Mouse (Mus musculus): ENCODE measurements around the gene A4galt. TPM values are rescaled to one million over a fixed set of nuclear protein-coding genes. Genes with fewer than 3 reads are reported as not detected.
A peak's percentile ranks its signal among the peaks of the same experiment; 100 is the strongest.

Gene A4galt
- polyA plus RNA-seq, 2 experiments = 0.07 to 0.08 TPM

DNA sequence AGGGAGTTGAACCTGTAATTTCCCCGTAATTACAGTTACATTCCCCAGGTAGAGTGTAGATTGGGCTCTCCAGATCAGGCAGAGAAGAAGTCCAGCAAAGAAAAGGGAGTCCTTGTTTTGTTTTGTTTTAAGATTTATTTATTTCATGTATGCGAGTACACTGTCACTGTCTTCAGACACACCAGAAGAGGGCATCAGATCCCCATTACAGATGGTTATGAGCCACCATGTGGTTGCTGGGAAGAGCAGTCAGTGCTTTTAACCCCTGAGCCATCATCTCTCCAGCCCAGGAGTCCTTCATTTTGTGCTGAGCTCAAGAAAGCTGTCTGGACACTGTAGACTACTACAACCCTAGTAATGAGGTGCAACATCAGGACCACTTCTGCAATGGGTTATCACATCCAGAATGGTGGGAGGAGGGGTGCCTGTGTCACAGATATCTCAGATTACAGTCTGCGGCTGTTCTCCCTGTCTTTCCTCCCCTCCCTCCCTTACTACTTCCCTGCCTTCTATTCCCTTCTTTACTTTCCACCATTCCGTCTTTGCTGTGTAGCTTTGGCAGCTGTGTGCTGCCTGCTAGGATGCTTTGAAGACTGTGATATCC is 42.4 kb downstream of the A4galt start:
- WGBS (ENCODE audit: insufficient replicate concordance) = 31% methylated on average over 4 of the region's 4 CpGs
- ATAC-seq (ENCODE audit: insufficient read depth) (no peak), DNase-seq (ENCODE audit: low read depth in 3 of 3, low spot score in 3 of 3) (no peak)
- no peaks in the 10 kb centered on the region for H3K36me3 ChIP-seq (replicated peaks; ENCODE audit: control insufficient read depth, insufficient read depth, low read depth)
- H3K27me3 ChIP-seq (ENCODE audit: control insufficient read depth, insufficient read depth, low read length) = no peaks in the 10 kb centered on the region
- TF ChIP-seq CTCF (IDR thresholded peaks at IDR 0.05; ENCODE audit: low read depth) = no peak
- no peak for TF ChIP-seq EP300 (IDR thresholded peaks at IDR 0.05; ENCODE audit: low read depth)
- no peak overlapping the region for H3K27ac ChIP-seq
- no peak overlapping the region for H3K4me2 ChIP-seq (ENCODE audit: low read depth)
- no peak overlapping the region for H3K4me3 ChIP-seq (ENCODE audit: insufficient read depth in 1 of 2, low read depth in 2 of 2, low read length in 2 of 2)
- H3K4me1 ChIP-seq (replicated peaks; ENCODE audit: control insufficient read depth in 2 of 2, insufficient read depth in 2 of 2, low read length in 1 of 2) = peaks cover 0 to 5% of the 10 kb centered on the region in 2 experiments; a peak in 1 of 4 replicates
- H3K9me3 ChIP-seq (ENCODE audit: control insufficient read depth, low read length) = no peaks in the 10 kb centered on the region
- H3K9ac ChIP-seq (replicated peaks) = no peak overlapping the region

DNA sequence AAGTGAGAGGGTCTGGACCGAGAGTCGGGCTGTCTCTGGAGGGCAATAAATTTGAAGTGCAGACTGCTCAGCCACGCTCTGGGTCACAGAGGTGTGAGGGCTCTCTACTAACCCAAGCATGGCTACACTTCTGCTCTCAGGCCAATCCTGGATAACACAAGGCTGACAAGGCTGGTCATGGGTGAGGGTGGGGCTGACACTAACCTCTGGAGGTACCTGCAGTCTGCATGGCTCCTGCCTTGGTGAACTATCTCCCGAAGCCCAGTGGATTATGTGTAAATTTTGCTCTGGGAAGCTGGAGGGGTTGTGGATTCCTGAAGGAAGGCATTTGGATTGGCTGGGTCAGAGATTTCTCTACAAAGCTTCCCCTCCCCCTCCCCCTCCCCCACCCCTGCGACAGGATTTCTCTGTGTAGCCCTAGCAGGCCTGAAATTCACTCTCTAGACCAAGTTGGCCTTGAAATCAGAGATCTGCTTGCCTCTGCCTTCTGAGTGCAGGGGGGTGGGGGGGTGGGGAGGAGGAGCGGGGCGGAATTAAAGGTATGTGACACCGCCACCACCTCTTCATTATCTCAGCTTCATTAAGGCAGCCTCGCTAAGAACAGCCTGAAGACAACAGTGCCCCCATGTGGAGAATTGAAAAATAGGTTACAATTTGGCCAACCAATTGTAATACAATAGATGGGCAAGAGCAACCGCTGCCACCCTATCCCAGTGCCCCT is 46.7 kb downstream of the A4galt start:
- H3K9me3 ChIP-seq (ENCODE audit: control insufficient read depth, low read length) = no peaks in the 10 kb centered on the region
- 26% methylated on average over 10 of the region's 10 CpGs for WGBS (ENCODE audit: insufficient replicate concordance)
- ATAC-seq (ENCODE audit: insufficient read depth) (peak; percentile 41; the same call in 1 of the 2 replicates), DNase-seq (ENCODE audit: low read depth in 3 of 3, low spot score in 3 of 3) (peak; percentile 48 to 56 (median 54))
- TF ChIP-seq CTCF (IDR thresholded peaks at IDR 0.05; ENCODE audit: low read depth) = peak; percentile 80
- TF ChIP-seq EP300 (IDR thresholded peaks at IDR 0.05; ENCODE audit: low read depth) = no peak
- peaks cover 0 to 5% of the 10 kb centered on the region in 2 experiments; a peak in 1 of 4 replicates for H3K4me1 ChIP-seq (replicated peaks; ENCODE audit: control insufficient read depth in 2 of 2, insufficient read depth in 2 of 2, low read length in 1 of 2)
- no peaks in the 10 kb centered on the region for H3K36me3 ChIP-seq (replicated peaks; ENCODE audit: control insufficient read depth, insufficient read depth, low read depth)
- no peak overlapping the region for H3K27ac ChIP-seq
- no peaks in the 10 kb centered on the region for H3K27me3 ChIP-seq (ENCODE audit: control insufficient read depth, insufficient read depth, low read length)
- H3K9ac ChIP-seq (replicated peaks) = no peak overlapping the region
- no peak overlapping the region for H3K4me3 ChIP-seq (ENCODE audit: insufficient read depth in 1 of 2, low read depth in 2 of 2, low read length in 2 of 2)
- H3K4me2 ChIP-seq (ENCODE audit: low read depth) = peak overlapping the region; percentile 28; the same call in 1 of the 2 replicates

DNA sequence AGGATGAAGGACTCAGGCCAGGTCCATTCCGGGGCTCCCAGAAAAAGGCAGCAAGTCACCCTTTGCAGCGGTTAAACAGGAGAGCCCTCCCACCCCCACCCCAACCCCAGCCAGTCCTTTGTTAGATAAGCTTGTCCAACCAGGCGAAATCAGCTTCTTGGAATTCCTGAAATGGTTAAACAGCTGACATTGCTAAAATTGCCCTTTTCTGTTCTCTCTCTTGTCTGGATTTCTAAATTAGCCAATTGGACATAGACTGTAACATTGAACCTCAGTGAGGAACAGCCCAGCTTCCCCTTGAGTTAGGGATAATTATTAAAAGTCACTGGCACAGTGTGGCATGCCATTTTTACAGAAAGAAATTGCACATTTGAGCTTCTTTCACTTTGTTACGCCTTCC is 49.2 kb downstream of the A4galt start:
- ATAC-seq (ENCODE audit: insufficient read depth) = no peak
- DNase-seq (ENCODE audit: low read depth in 3 of 3, low spot score in 3 of 3) = no peak
- no peaks in the 10 kb centered on the region for H3K27me3 ChIP-seq (ENCODE audit: control insufficient read depth, insufficient read depth, low read length)
- H3K4me3 ChIP-seq (ENCODE audit: insufficient read depth in 1 of 2, low read depth in 2 of 2, low read length in 2 of 2) = no peak overlapping the region
- no peaks in the 10 kb centered on the region for H3K36me3 ChIP-seq (replicated peaks; ENCODE audit: control insufficient read depth, insufficient read depth, low read depth)
- no peaks in the 10 kb centered on the region for H3K9me3 ChIP-seq (ENCODE audit: control insufficient read depth, low read length)
- WGBS (ENCODE audit: insufficient replicate concordance) = 56% methylated on average over 4 of the region's 4 CpGs
- H3K9ac ChIP-seq (replicated peaks) = no peak overlapping the region
- TF ChIP-seq CTCF (IDR thresholded peaks at IDR 0.05; ENCODE audit: low read depth) = no peak
- H3K4me2 ChIP-seq (ENCODE audit: low read depth) = no peak overlapping the region
- no peak overlapping the region for H3K27ac ChIP-seq
- H3K4me1 ChIP-seq (replicated peaks; ENCODE audit: control insufficient read depth in 2 of 2, insufficient read depth in 2 of 2, low read length in 1 of 2) = 0 out of 4 replicates have a peak, but pooled peaks cover 0 to 3% of the 10 kb centered on the region in 2 experiments

DNA sequence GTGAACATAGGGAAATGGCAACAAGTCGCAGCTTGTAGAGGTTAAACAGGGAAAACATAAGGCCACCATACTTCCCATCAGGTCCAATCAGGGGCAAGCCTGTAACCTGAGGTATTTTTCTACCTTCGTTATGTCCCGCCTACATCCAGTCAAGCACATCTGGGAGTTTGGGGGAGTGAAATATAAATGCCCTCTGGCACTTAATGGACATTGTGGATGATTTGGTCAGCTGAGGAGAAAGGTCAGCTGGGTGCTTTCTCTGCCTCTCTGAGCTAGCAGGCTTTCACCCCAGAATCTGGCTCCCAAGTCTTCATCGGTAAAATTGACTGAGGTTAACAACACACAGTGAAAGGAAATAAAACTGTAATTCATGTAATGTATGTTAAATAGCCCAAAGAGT is 58.2 kb downstream of the A4galt start:
- Histone ChIP-seq H3K9me3 (ENCODE audit: control insufficient read depth, low read length) (no peaks in the 10 kb centered on the region; the same call in 1 of the 2 replicates), H3K9ac (replicated peaks) (no peak overlapping the region), H3K4me3 (ENCODE audit: insufficient read depth in 1 of 2, low read depth in 2 of 2, low read length in 2 of 2) (no peak overlapping the region), H3K36me3 (replicated peaks; ENCODE audit: control insufficient read depth, insufficient read depth, low read depth) (no peaks in the 10 kb centered on the region), H3K27me3 (ENCODE audit: control insufficient read depth, insufficient read depth, low read length) (no peaks in the 10 kb centered on the region), H3K27ac (no peak overlapping the region), H3K4me1 (replicated peaks; ENCODE audit: control insufficient read depth in 2 of 2, insufficient read depth in 2 of 2, low read length in 1 of 2) (no peaks in the 10 kb centered on the region), H3K4me2 (ENCODE audit: low read depth) (no peak overlapping the region)
- WGBS (ENCODE audit: insufficient replicate concordance) = 69% methylated on average over 4 of the region's 4 CpGs
- DNase-seq (ENCODE audit: low read depth in 3 of 3, low spot score in 3 of 3) (no peak), ATAC-seq (ENCODE audit: insufficient read depth) (no peak)
- TF ChIP-seq EP300 (IDR thresholded peaks at IDR 0.05; ENCODE audit: low read depth) (no peak), CTCF (IDR thresholded peaks at IDR 0.05; ENCODE audit: low read depth) (no peak)

DNA sequence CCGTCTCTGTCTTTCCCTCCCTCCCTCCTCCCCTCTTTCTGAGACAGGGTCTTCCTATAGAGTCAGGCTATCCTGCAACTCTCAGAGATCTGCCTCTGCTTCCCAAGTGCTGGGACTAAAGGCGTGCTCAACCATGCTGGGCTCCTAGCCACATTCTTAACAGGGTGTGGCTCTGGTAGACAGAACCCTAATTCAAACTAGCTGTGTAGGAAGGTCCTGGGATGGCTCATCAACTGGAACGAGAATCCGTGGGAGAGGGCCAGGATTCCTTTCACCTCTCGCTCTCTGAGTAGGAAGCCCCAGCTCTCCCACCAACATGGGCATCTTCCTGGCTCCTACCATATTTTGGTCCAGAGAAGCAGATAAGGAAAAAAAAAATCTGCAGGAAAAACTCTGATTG is 69.2 kb downstream of the A4galt start:
- Histone ChIP-seq H3K9ac (replicated peaks) (no peak overlapping the region), H3K4me3 (ENCODE audit: insufficient read depth in 1 of 2, low read depth in 2 of 2, low read length in 2 of 2) (no peak overlapping the region), H3K27me3 (ENCODE audit: control insufficient read depth, insufficient read depth, low read length) (no peaks in the 10 kb centered on the region), H3K4me2 (ENCODE audit: low read depth) (no peak overlapping the region), H3K27ac (no peak overlapping the region), H3K4me1 (replicated peaks; ENCODE audit: control insufficient read depth in 2 of 2, insufficient read depth in 2 of 2, low read length in 1 of 2) (peaks cover 5 to 12% of the 10 kb centered on the region in 2 experiments), H3K36me3 (replicated peaks; ENCODE audit: control insufficient read depth, insufficient read depth, low read depth) (no peaks in the 10 kb centered on the region), H3K9me3 (ENCODE audit: control insufficient read depth, low read length) (no peaks in the 10 kb centered on the region)
- WGBS (ENCODE audit: insufficient replicate concordance) = 59% methylated on average over 5 of the region's 5 CpGs
- ATAC-seq (ENCODE audit: insufficient read depth) = no peak
- TF ChIP-seq EP300 (IDR thresholded peaks at IDR 0.05; ENCODE audit: low read depth) = no peak
- TF ChIP-seq CTCF (IDR thresholded peaks at IDR 0.05; ENCODE audit: low read depth) = no peak
- DNase-seq (ENCODE audit: low read depth in 3 of 3, low spot score in 3 of 3) = no peak

All from liver, embryonic 14.5 days (tissue).